ENCODE assay signal across 8 mouse cellular contexts in the genomic region with DNA sequence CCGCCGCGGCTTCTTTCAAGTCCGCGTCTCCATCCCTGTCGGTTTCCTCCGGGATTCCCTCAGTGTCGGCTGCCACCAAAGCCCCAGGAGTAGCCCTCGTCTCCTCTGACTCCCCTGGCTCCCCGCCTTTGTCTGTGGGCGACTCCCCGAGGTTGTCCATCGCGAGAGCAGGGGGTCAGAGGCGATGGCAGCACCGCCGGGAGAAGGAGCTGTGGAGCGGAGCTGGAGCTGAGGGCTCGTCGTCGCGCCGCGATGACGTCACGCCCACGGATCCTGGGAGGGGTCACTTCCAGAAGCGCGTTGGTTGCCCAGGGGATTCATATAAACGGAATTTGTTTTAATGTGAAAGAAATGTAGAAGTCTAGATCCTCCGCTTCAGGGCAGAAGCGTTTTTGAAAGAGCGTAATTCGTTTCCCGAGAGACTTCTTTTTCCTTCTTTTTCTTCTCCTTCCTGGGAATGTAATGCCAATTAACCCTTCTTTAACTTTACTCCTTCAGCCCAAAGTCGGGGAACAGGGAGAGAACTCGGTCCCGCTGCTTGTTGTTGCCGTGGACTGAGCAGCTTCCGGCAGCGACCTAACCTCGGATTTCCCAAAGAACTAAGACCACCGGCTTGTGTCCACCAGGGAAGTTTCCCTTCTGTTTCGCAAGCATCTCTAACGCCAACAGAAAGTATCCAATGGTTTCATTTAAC. TPM values are rescaled to one million over a fixed set of nuclear protein-coding genes. Genes with fewer than 3 reads are reported as not detected.
A peak's percentile ranks its signal among the peaks of the same experiment; 100 is the strongest.
DNase-seq lines count a peak whose midpoint lies in the region; ATAC-seq lines count a peak whose summit lies in the region.

No protein-coding gene starts in this region.

- ATAC-seq in hindbrain, embryonic 12.5 days (ENCODE audit: low FRiP score) = 0 out of 2 replicates have a peak, but pooled peaks have one; percentile 45

- peaks cover 22% of the 10 kb centered on the region for H3K36me3 ChIP-seq in hindbrain, embryonic 12.5 days

- H3K9ac ChIP-seq in hindbrain, embryonic 12.5 days = peak overlapping the region; percentile 91

- peak overlapping the region; percentile 91 for H3K4me2 ChIP-seq in hindbrain, embryonic 12.5 days (replicated peaks)

- peak overlapping the region; percentile 57 for H3K27ac ChIP-seq in hindbrain, embryonic 12.5 days

- H3K4me1 ChIP-seq in hindbrain, embryonic 12.5 days = peaks cover 30% of the 10 kb centered on the region

- no peaks in the 10 kb centered on the region for H3K27me3 ChIP-seq in hindbrain, embryonic 12.5 days

- under 1% methylated on average over 45 of the region's 45 CpGs for whole genome bisulfite sequencing in hindbrain, embryonic 12.5 days

- DNase-seq in MN1 (ENCODE audit: low spot score) = peak; percentile 97
- peak; percentile 92 for DNase-seq in cerebellum, adult 9-11 months
- DNase-seq in frontal cortex, postnatal 10 days (ENCODE audit: low spot score in 2 of 2) = peak; percentile 93 to 95
- peak; percentile 94 to 96 for DNase-seq in layer of hippocampus, postnatal 14 days (ENCODE audit: low spot score in 2 of 2)
- DNase-seq in lung, postnatal 14 days = peak; percentile 95
- peak; percentile 86 for DNase-seq in retina, adult 2 months (ENCODE audit: low read depth, low spot score)
- peak; percentile 87 to 88 for DNase-seq in thymus, postnatal 36 days

- peak overlapping the region; percentile 93 for H3K4me3 ChIP-seq in hindbrain, embryonic 12.5 days

- no peaks in the 10 kb centered on the region for H3K9me3 ChIP-seq in hindbrain, embryonic 12.5 days (replicated peaks)

RNA-seq across cellular contexts. Expression of a gene that starts 1.4 kb away (rescaled TPM):
- polyA plus RNA-seq in hindbrain, embryonic 12.5 days (2016; fragmentation: Nextera tagmentation; extraction: Ambion mirVana) = 86.0 and 91.5 TPM in 2 replicates
- 10 to 100 TPM; 38.0 to 39.5 TPM for total RNA-seq in layer of hippocampus, postnatal 14 days (2021)

RNA-seq across cellular contexts. Expression of a gene that starts 2.0 kb away (rescaled TPM):
- polyA plus RNA-seq in hindbrain, embryonic 12.5 days (2016; fragmentation: Nextera tagmentation; extraction: Ambion mirVana) = 89.7 and 96.9 TPM in 2 replicates
- 10 to 100 TPM; 29.7 to 35.7 TPM for total RNA-seq in layer of hippocampus, postnatal 14 days (2021)

RNA-seq across cellular contexts. Expression of a gene that starts 51.4 kb away (rescaled TPM):
- polyA plus RNA-seq in hindbrain, embryonic 12.5 days (2016; fragmentation: Nextera tagmentation; extraction: Ambion mirVana) = 9.4 TPM in 2 replicates
- 10 to 100 TPM; 16.1 to 20.3 TPM for total RNA-seq in layer of hippocampus, postnatal 14 days (2021)

Comparison
In these comparisons a context has a peak if more than half of its experiments do, and no peak if none do; other contexts are left out.
1. Peak in every context shown above with its lines: DNase-seq, ATAC-seq, H3K4me3 ChIP-seq and H3K27ac ChIP-seq.